Mouse (Mus musculus) neural tube, embryonic 14.5 days (tissue): ENCODE measurements around the gene Rai1. TPM values are rescaled to one million over a fixed set of nuclear protein-coding genes. Genes with fewer than 3 reads are reported as not detected.
A peak's percentile ranks its signal among the peaks of the same experiment; 100 is the strongest.

Source experiments
- ATAC-seq: fragments of 200-750 bp; cut with Nextera tagmentation; 2 replicates; pipeline ENCODE4 v1.8.0; 2017; ENCODE audit warnings: low read depth, mild to moderate bottlenecking, moderate TSS enrichment, moderate library complexity
- H3K27ac ChIP-seq: fragments of 300-500 bp; sonication (generic); 2 replicates; pipeline ENCODE4 v1.5.1; 2014; ENCODE audit warnings: low read depth, mild to moderate bottlenecking, control low read depth, low read length, moderate library complexity, mixed read lengths
- H3K27me3 ChIP-seq: fragments of 300-500 bp; sonication (generic); 2 replicates; pipeline ENCODE4 v1.6.1; 2014; ENCODE audit warnings: low read length; ENCODE audit not compliant: control insufficient read depth, insufficient read depth
- H3K36me3 ChIP-seq: fragments of 300-500 bp; sonication (generic); 2 replicates; pipeline ENCODE4 v1.6.1; 2014; ENCODE audit warnings: low read length, mixed read lengths; ENCODE audit not compliant: control insufficient read depth, insufficient read depth
- H3K4me1 ChIP-seq: fragments of 300-500 bp; sonication (generic); 2 replicates; pipeline ENCODE4 v1.6.1; 2014; ENCODE audit warnings: low read length; ENCODE audit not compliant: control insufficient read depth, insufficient read depth
- H3K4me2 ChIP-seq: fragments of 300-500 bp; sonication (generic); 2 replicates; pipeline ENCODE4 v1.6.1; 2014; ENCODE audit warnings: mild to moderate bottlenecking, low read depth, low read length, control low read depth
- H3K4me3 ChIP-seq: fragments of 300-500 bp; sonication (generic); 2 replicates; pipeline ENCODE4 v1.5.1; 2014; ENCODE audit warnings: low read depth, low read length, control low read depth, mixed read lengths
- H3K9ac ChIP-seq: fragments of 300-500 bp; sonication (generic); replicated peaks from 2 replicates; pipeline ENCODE4 v1.6.1; 2014; ENCODE audit warnings: low read depth, mild to moderate bottlenecking, control low read depth, low read length, mixed read lengths
- H3K9me3 ChIP-seq: fragments of 300-500 bp; sonication (generic); 2 replicates; pipeline ENCODE4 v1.6.1; 2016; ENCODE audit warnings: low read length; ENCODE audit not compliant: control insufficient read depth
- WGBS: fragments of 180-500 bp; shearing (Covaris S2); extraction: QIAGEN DNeasy Blood & Tissue Kit; methylation state at CpG from one replicate; pipeline ENCODE4 v1.1.7; 2014; 5-methylcytosine and 5-hydroxymethylcytosine counted together
- polyA plus RNA-seq: library from polyadenylated mRNA; unstranded; fragments of >200 nt; fragmentation: Nextera tagmentation; extraction: Ambion mirVana; gene quantifications from 2 replicates; pipeline ENCODE4 v1.2.1, GENCODE M21; 2014

The Rai1 gene
- polyA plus RNA-seq, 1 experiment from 2014 or later = 34.1 TPM

DNA sequence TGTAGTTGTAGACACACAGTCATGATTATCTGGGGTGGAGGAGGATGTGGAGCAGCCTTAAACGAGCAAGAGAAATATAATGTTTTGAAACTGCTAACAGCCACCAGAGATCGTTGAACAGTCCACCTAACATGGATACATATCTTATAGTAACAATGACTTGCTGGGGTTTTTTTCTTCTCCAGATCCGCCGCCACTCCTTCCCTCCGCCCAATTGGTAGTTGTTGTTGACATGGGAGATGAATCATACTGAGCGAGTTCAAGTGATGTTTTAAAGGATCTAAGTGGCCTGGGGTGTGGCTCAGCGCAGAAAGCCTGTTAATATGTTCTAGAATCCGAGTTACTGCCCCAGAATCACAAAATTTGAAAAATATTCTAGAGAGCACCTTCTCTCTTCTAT is 114.8 kb downstream of the Rai1 start:
- 49% methylated on average over 8 of the region's 8 CpGs for WGBS
- Histone ChIP-seq H3K9ac (peak overlapping the region; percentile 46), H3K4me3 (peak overlapping the region; percentile 59; the same call in 1 of the 2 replicates), H3K36me3 (no peaks in the 10 kb centered on the region), H3K27me3 (no peaks in the 10 kb centered on the region), H3K9me3 (no peaks in the 10 kb centered on the region), H3K27ac (no peak overlapping the region; the same call in 1 of the 2 replicates), H3K4me2 (peak overlapping the region; percentile 66), H3K4me1 (peaks cover 11% of the 10 kb centered on the region)
- no peak for ATAC-seq

- Histone ChIP-seq H3K4me3 (peak overlapping the region; percentile 59), H3K4me2 (peak overlapping the region; percentile 66), H3K9ac (peak overlapping the region; percentile 46), H3K9me3 (no peaks in the 10 kb centered on the region), H3K4me1 (peaks cover 11% of the 10 kb centered on the region), H3K27me3 (no peaks in the 10 kb centered on the region), H3K36me3 (no peaks in the 10 kb centered on the region), H3K27ac (peak overlapping the region; percentile 60; the same call in 1 of the 2 replicates)
- WGBS = under 1% methylated on average over 46 of the region's 46 CpGs
- peak; percentile 76 for ATAC-seq
These were observed 115.5 kb downstream of the Rai1 start for GRCm38 (mm10) chr11:60220291-60220804.

GRCm38 (mm10) chr11:60221425-60221824 is 116.6 kb downstream of the Rai1 start:
- Histone ChIP-seq H3K27ac (no peak overlapping the region), H3K9me3 (no peaks in the 10 kb centered on the region), H3K4me3 (no peak overlapping the region), H3K4me1 (peaks cover 11% of the 10 kb centered on the region), H3K4me2 (no peak overlapping the region), H3K36me3 (no peaks in the 10 kb centered on the region), H3K9ac (no peak overlapping the region), H3K27me3 (no peaks in the 10 kb centered on the region)
- ATAC-seq = no peak
- 87% methylated on average over 6 of the region's 6 CpGs for WGBS

GRCm38 (mm10) chr11:60222085-60222468 is 117.3 kb downstream of the Rai1 start:
- H3K27me3 ChIP-seq = no peaks in the 10 kb centered on the region
- H3K4me1 ChIP-seq = peaks cover 11% of the 10 kb centered on the region
- H3K4me2 ChIP-seq = 0 out of 2 replicates have a peak overlapping the region, but pooled peaks have one; percentile 50
- H3K9me3 ChIP-seq = no peaks in the 10 kb centered on the region
- no peaks in the 10 kb centered on the region for H3K36me3 ChIP-seq
- peak overlapping the region; percentile 21; the same call in 1 of the 2 replicates for H3K4me3 ChIP-seq
- no peak for ATAC-seq
- no peak overlapping the region for H3K9ac ChIP-seq
- WGBS = 61% methylated on average over 3 of the region's 3 CpGs
- no peak overlapping the region for H3K27ac ChIP-seq

GRCm38 (mm10) chr11:60222469-60223236 is 117.8 kb downstream of the Rai1 start, which contains the start of gene Srebf1:
Srebf1 (minus strand) TSS chr11:60222581.
- peak within 1 kb of the TSS; percentile 36; the same call in 1 of the 2 replicates for H3K27ac ChIP-seq
- peak; percentile 56 for ATAC-seq
- peak within 1 kb of the TSS; percentile 29; the same call in 1 of the 2 replicates for H3K9ac ChIP-seq
- no peaks in the 10 kb centered on the region for H3K9me3 ChIP-seq
- H3K27me3 ChIP-seq = no peaks in the 10 kb centered on the region
- peak within 1 kb of the TSS; percentile 50 for H3K4me2 ChIP-seq
- no peaks in the 10 kb centered on the region for H3K36me3 ChIP-seq
- peak within 1 kb of the TSS; percentile 21; the same call in 1 of the 2 replicates for H3K4me3 ChIP-seq
- H3K4me1 ChIP-seq = peaks cover 11% of the 10 kb centered on the region
- WGBS = 5% methylated on average over 46 of the region's 46 CpGs

DNA sequence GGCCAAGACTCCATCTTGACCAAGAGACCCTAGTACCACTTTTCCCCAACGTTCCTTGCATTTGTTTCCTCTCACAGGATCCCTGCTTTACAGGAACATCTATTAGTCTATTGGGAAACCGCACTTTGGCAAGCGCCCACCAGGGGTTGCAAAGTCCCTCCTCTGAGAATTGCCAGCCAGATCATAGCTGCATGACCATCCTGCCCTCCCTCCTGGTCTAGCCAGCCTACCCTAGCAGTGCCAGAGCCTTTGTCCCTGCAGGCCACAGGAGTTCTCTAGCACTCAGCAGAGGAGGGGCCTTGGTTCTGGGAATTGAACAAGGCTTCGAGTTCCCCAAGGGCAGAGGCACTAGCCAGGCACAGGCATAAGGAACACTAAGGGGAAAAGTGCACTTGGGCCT is 119.9 kb downstream of the Rai1 start:
- no peaks in the 10 kb centered on the region for H3K27me3 ChIP-seq
- no peak overlapping the region for H3K27ac ChIP-seq
- H3K4me2 ChIP-seq = no peak overlapping the region
- peaks cover 6% of the 10 kb centered on the region for H3K4me1 ChIP-seq
- no peak overlapping the region for H3K9ac ChIP-seq
- H3K9me3 ChIP-seq = no peaks in the 10 kb centered on the region
- no peak for ATAC-seq
- WGBS = 53% methylated on average over 4 of the region's 4 CpGs
- no peak overlapping the region for H3K4me3 ChIP-seq
- peaks cover 8% of the 10 kb centered on the region; the same call in 1 of the 2 replicates for H3K36me3 ChIP-seq

DNA sequence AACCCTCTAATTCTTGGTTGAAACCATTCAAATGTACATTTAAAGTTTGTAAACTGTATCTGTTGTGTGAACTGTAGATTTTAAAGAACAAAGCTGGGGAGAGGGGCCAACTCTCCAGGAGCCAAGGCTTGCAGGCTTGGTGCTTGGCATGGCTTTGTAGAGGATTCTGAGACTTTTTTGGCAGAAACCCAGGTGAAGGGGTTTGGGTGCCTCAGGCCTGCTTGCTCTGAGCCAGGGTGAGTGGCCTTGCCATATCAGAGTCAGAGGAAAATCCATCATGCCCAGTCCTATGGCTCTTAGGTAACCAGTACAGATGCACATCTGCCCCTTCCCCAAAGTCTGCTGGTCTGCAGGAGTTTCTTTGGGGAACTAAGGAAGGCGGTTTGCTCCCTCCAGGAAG is 121.1 kb downstream of the Rai1 start:
- Histone ChIP-seq H3K9ac (no peak overlapping the region), H3K27ac (no peak overlapping the region), H3K27me3 (no peaks in the 10 kb centered on the region), H3K36me3 (peaks cover 10% of the 10 kb centered on the region; the same call in 1 of the 2 replicates), H3K9me3 (no peaks in the 10 kb centered on the region), H3K4me2 (no peak overlapping the region), H3K4me3 (no peak overlapping the region), H3K4me1 (peaks cover 2% of the 10 kb centered on the region; the same call in 1 of the 2 replicates)
- ATAC-seq = no peak
- WGBS = 78% methylated on average over 1 of the region's 1 CpGs

GRCm38 (mm10) chr11:60228525-60228924 is 123.7 kb downstream of the Rai1 start:
- no peaks in the 10 kb centered on the region for H3K4me1 ChIP-seq
- ATAC-seq = no peak
- WGBS = 68% methylated on average over 3 of the region's 3 CpGs
- H3K9me3 ChIP-seq = no peaks in the 10 kb centered on the region
- no peak overlapping the region for H3K9ac ChIP-seq
- H3K4me3 ChIP-seq = no peak overlapping the region
- H3K27me3 ChIP-seq = no peaks in the 10 kb centered on the region
- H3K36me3 ChIP-seq = peaks cover 10% of the 10 kb centered on the region; the same call in 1 of the 2 replicates
- no peak overlapping the region for H3K4me2 ChIP-seq
- no peak overlapping the region for H3K27ac ChIP-seq

- H3K27me3 ChIP-seq = no peaks in the 10 kb centered on the region
- no peak overlapping the region for H3K4me2 ChIP-seq
- H3K9me3 ChIP-seq = no peaks in the 10 kb centered on the region
- no peaks in the 10 kb centered on the region for H3K4me1 ChIP-seq
- no peak overlapping the region for H3K9ac ChIP-seq
- H3K4me3 ChIP-seq = no peak overlapping the region
- peaks cover 10% of the 10 kb centered on the region; the same call in 1 of the 2 replicates for H3K36me3 ChIP-seq
- no peak for ATAC-seq
- no peak overlapping the region for H3K27ac ChIP-seq
- WGBS = 78% methylated on average over 13 of the region's 13 CpGs
These were observed 125.0 kb downstream of the Rai1 start for GRCm38 (mm10) chr11:60229821-60230220.
